Mouse (Mus musculus): Measurements from ENCODE around the gene Gipc1. TPM values are rescaled to one million over a fixed set of nuclear protein-coding genes. Genes with fewer than 3 reads are reported as not detected.

The Gipc1 gene
- total RNA-seq, 2 experiments from 2014 or later = 17.8 to 20.3 TPM

- intact Hi-C loops (cut with DNase I) = loop anchor here (5.0 kb wide), 2 partner anchors 33 to 47 kb away; partner anchors contain the start of gene Adgre5
- TF ChIP-seq CTCF (IDR thresholded peaks at IDR 0.05) = no peak
- DNase-seq = peak; percentile 23
- Histone ChIP-seq H3K27ac (peak overlapping the region; percentile 96), H3K4me3 (no peak overlapping the region)
These were observed 43.1 kb downstream of the Gipc1 start for GRCm38 (mm10) chr8:83695351-83696106.

DNA sequence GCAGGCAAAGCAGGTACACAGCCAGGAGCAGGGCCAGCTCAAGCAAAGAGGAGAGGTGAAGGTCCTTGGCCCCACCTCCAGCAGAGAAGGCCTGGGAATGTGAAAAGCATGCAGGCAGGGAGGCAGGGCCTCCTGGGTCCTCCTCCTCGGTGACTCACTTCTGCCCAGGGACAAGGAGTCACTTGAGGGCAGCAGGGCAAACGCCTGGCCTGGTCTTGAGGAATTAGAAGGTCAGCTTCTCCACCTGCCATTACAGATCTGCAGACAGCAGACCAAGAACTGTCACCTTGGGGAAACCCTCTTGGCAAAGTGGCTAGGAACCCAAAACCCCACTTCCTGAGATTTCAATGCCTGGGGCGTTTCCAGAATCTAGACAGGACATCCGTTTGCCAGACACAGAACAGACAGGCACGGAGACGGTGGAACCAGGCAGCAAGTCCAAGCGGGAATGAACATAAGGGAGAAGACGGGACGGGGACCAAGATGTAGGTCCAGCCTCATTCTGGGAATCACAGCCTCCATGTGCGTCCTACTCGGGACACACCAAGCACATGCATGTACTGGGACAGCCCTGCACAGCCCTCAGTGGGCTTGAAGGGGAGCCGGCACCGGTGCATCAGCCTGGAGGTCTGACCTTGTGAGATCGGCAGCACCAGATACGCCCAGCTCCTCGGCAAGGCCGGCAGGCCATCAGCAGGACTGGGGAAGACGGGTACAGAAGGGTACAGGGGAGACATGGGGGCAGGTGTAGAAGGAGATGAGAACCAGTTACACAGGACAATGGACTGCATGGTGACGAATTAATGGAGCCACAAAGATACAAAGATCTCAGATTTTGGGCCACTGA, 45.1 kb downstream of the Gipc1 start:
- DNase-seq = peak; percentile 73
- intact Hi-C loops (cut with DNase I) = loop anchor here (5.0 kb wide), 2 partner anchors 35 to 45 kb away; partner anchors contain the start of gene Adgre5
- Histone ChIP-seq H3K4me3 (peak overlapping the region; percentile 96), H3K27ac (peak overlapping the region; percentile 96)
- no peak for TF ChIP-seq CTCF (IDR thresholded peaks at IDR 0.05)

DNA sequence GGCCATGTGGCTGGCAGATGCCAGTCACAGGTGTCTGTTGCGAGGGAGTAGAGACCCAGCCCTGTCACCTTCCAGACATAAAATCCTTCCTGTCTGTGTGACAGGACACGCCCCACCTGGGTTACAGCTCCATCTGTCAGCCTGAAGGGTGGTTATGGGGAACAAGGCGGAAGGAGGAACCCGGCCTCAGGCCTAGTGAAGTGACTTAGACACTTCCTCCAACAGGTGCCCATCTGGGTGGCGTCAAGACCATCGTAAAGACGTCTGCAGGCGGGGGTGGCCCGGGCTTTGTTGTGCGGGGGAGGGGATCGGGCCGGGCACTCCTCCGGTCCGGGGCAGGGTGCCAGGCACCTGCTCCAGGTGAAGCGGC, 45.8 kb downstream of the Gipc1 start:
- intact Hi-C loops (cut with DNase I) = loop anchor here (5.0 kb wide), 2 partner anchors 36 to 44 kb away; partner anchors contain the start of gene Adgre5
- no peak for TF ChIP-seq CTCF (IDR thresholded peaks at IDR 0.05)
- Histone ChIP-seq H3K27ac (peak overlapping the region; percentile 96), H3K4me3 (peak overlapping the region; percentile 96)
- peak; percentile 51 for DNase-seq

DNA sequence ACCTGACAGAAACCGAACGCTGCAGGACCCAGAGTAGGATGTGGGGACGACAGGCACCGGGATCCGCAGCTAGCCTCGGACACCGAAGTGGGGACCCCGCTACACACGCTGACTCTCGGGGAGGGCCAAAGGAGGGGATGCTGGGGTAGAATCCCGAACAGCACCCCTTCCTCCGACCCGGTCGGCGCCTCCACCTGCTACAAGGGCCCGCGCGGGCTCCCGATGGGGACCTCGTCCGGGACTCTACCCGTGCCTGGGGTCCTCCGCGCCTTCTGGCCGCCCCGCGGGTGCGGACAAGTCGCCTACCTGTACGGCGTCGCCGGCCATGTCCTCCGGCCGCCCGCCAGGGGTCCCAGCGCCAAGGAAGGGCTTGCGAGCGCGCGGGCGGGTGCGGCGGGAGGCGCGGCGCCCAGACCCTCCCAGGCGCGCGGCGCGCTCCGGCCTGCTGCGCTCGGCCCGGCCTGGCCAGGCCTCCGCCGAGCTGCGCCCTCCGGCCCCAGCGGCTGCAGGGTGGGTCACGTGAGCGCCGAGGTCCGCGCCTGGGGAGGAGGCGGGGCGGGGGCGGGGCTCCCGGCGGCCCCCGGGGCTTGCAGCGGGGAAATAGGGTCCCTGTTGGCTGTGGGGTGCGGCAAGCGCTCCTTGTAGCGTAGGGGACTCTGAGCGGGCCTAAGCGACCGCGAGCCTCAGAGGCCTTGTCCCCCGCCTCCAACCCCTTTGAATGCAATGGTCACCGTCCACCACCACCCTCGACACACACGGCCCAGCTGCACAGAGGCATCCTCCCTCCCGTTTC, 46.4 kb downstream of the Gipc1 start, which contains the start of gene Pkn1:
Gene Pkn1 (minus strand): TSS at position 519 of the 793 bp plus-strand sequence.
- H3K27ac ChIP-seq = peak within 1 kb of the TSS; percentile 96
- intact Hi-C loops (cut with DNase I) = loop anchor here (1.0 to 5.0 kb wide), 3 partner anchors 16 to 43 kb away; partner anchors contain the start of genes Adgre5 and Ddx39
- DNase-seq = peak; percentile 92
- TF ChIP-seq CTCF (IDR thresholded peaks at IDR 0.05) = no peak
- peak within 1 kb of the TSS; percentile 96 for H3K4me3 ChIP-seq

DNA sequence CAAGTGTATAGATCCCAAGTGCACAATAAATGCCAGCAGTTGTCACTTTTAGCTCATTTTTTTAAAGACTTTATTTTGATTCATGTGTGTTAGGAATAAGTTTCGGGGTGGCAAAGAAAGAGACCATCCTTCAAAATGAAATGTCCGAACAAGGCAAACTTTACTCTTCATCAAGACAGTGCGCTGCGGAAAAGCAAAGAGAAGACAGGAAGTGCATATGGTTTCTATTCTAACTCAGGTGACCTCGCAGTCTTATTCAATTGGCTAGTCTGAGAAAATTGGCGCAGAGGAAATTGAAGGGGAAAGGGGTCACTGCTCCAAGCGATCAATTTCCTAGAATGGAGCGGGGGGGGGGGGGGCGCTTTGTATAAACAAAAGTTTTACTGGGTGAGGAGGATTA, 47.1 kb downstream of the Gipc1 start:
- TF ChIP-seq CTCF (IDR thresholded peaks at IDR 0.05) = no peak
- peak overlapping the region; percentile 96 for H3K27ac ChIP-seq
- DNase-seq = peak; percentile 8
- intact Hi-C loops (cut with DNase I) = loop anchor here (1.0 to 5.0 kb wide), 3 partner anchors 16 to 43 kb away; partner anchors contain the start of genes Adgre5 and Ddx39
- peak overlapping the region; percentile 96 for H3K4me3 ChIP-seq

DNA sequence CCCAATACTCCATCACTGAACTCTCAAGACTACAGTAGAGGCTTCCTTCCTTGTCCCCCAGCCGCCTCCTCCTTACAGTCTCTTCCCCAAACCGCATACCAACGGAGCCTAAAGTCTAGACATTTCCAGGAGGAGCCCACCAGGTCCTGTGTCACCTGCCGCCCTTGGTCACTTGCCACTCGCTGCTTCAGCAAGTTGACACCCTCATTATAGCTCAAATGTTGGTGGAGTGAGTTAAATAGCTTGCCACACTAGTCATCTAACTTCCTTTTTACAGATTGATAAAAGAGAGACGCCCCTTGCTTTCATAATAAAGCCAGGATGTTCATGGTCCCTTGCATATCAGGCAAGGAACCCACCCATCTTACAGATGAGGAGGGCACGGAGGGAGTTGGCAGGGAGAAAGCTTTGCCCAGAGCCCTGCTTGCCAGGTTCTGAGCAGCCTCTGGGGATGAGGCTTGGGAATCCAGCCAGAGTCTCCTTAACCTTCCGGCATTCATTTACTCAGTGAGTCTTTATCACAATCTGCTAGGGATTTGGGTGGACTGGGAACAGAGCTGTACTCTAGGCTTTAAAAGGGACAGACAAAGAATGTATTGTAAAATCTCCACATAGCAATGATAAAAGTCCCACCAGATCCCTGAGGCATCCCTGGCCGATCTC, 48.1 kb downstream of the Gipc1 start:
- DNase-seq = peak; percentile 15
- intact Hi-C loops (cut with DNase I) = no loop called here
- no peak overlapping the region for H3K27ac ChIP-seq

GRCm38 (mm10) chr8:83703426-83703825, 50.9 kb downstream of the Gipc1 start:
- no peak for DNase-seq
- no peak for TF ChIP-seq CTCF (IDR thresholded peaks at IDR 0.05)
- Histone ChIP-seq H3K27ac (no peak overlapping the region), H3K4me3 (no peak overlapping the region)
- intact Hi-C loops (cut with DNase I) = no loop called here

More for the DNA sequence above, 48.1 kb downstream of the Gipc1 start:
- no peak for TF ChIP-seq CTCF (IDR thresholded peaks at IDR 0.05)
- H3K4me3 ChIP-seq = no peak overlapping the region

- no peak for TF ChIP-seq CTCF (IDR thresholded peaks at IDR 0.05)
- no peak for DNase-seq
- intact Hi-C loops (cut with DNase I) = no loop called here
- Histone ChIP-seq H3K4me3 (no peak overlapping the region), H3K27ac (no peak overlapping the region)
These were observed 53.9 kb downstream of the Gipc1 start for GRCm38 (mm10) chr8:83706411-83706810.

- no peak for TF ChIP-seq CTCF (IDR thresholded peaks at IDR 0.05)
- no peak overlapping the region for H3K27ac ChIP-seq
- no peak overlapping the region for H3K4me3 ChIP-seq
- intact Hi-C loops (cut with DNase I) = no loop called here
- no peak for DNase-seq
These were observed 55.1 kb downstream of the Gipc1 start for GRCm38 (mm10) chr8:83707554-83707953.

Other genes with a start within 250 kb of the Gipc1 start
- gene Scoc, start 194.3 kb upstream of the Gipc1 start, total RNA-seq (2021) = 10 to 100 TPM; 48.8 to 58.5 TPM
- not detected for gene Olfr370, start 116.9 kb upstream of the Gipc1 start, total RNA-seq (2021)
- 100 to 1,000 TPM; 282 to 397 TPM for gene Ndufb7, start 86.0 kb upstream of the Gipc1 start, total RNA-seq (2021)
- 100 to 1,000 TPM; 416 to 566 TPM for gene Tecr, start 44.7 kb upstream of the Gipc1 start, total RNA-seq (2021)
- gene Dnajb1, start 44.5 kb upstream of the Gipc1 start, total RNA-seq (2021) = 10 to 100 TPM in 1 of 2 experiments, 1 to 10 TPM in 1; 3.6 to 11.8 TPM
- under 1 TPM; 0.08 to 0.39 TPM for gene Ptger1, start 14.0 kb downstream of the Gipc1 start, total RNA-seq (2021)
- 10 to 100 TPM; 25.8 to 29.9 TPM for gene Pkn1, start 46.5 kb downstream of the Gipc1 start, total RNA-seq (2021)
- 10 to 100 TPM; 11.2 to 13.1 TPM for gene Ddx39, start 62.5 kb downstream of the Gipc1 start, total RNA-seq (2021)
- gene Adgre5, start 88.6 kb downstream of the Gipc1 start, total RNA-seq (2021) = 10 to 100 TPM; 16.3 to 27.7 TPM
- 10 to 100 TPM; 14.7 to 22.5 TPM for gene Adgrl1, start 247.4 kb downstream of the Gipc1 start, total RNA-seq (2021)

Measured in gastrocnemius, adult 2 months (tissue).